Mouse (Mus musculus) liver, embryonic 13.5 days (tissue): ENCODE results near the gene Gm3173. TPM values are rescaled to one million over a fixed set of nuclear protein-coding genes. Genes with fewer than 3 reads are reported as not detected.
"Not testable (repeated sequence)": the region's sequence is repeated elsewhere in the genome, so short reads cannot be mapped to it uniquely, and the experiment has no call there.

Experiments
- ATAC-seq: fragments of 200-750 bp; cut with Nextera tagmentation; 2 replicates; pipeline ENCODE4 v1.8.0; 2017; ENCODE audit warnings: low read depth, mild to moderate bottlenecking, moderate number of reproducible peaks, moderate library complexity
- DNase-seq: peaks from one replicate; pipeline ENCODE4 v3.0.0; 2022
- H3K27ac ChIP-seq: fragments of 300-500 bp; sonication (generic); 2 replicates; pipeline ENCODE4 v1.5.1; 2015; ENCODE audit warnings: moderate library complexity, mild to moderate bottlenecking, inconsistent platforms
- H3K27me3 ChIP-seq: fragments of 300-500 bp; sonication (generic); 2 replicates; pipeline ENCODE4 v1.6.1; 2015; ENCODE audit warnings: mild to moderate bottlenecking, inconsistent platforms
- H3K36me3 ChIP-seq: fragments of 300-500 bp; sonication (generic); 2 replicates; pipeline ENCODE4 v1.6.1; 2015; ENCODE audit warnings: mild to moderate bottlenecking, inconsistent platforms
- H3K4me1 ChIP-seq: fragments of 300-500 bp; sonication (generic); replicated peaks from 2 replicates; pipeline ENCODE4 v1.6.1; 2015; ENCODE audit warnings: inconsistent platforms
- H3K4me2 ChIP-seq: fragments of 300-500 bp; sonication (generic); 2 replicates; pipeline ENCODE4 v1.6.1; 2015; ENCODE audit warnings: inconsistent platforms, mild to moderate bottlenecking, moderate library complexity
- H3K4me3 ChIP-seq: fragments of 300-500 bp; sonication (generic); replicated peaks from 2 replicates; pipeline ENCODE4 v1.5.1; 2015; ENCODE audit warnings: mild to moderate bottlenecking, inconsistent platforms
- H3K9ac ChIP-seq: fragments of 300-500 bp; sonication (generic); 2 replicates; pipeline ENCODE4 v1.6.1; 2015; ENCODE audit warnings: mild to moderate bottlenecking, inconsistent platforms
- H3K9me3 ChIP-seq: fragments of 300-500 bp; sonication (generic); replicated peaks from 2 replicates; pipeline ENCODE4 v1.6.1; 2016; ENCODE audit warnings: inconsistent platforms
- WGBS: fragments of 180-500 bp; shearing (Covaris S2); methylation state at CpG from one replicate; pipeline ENCODE4 v1.1.7; 2015; ENCODE audit not compliant: insufficient replicate concordance; 5-methylcytosine and 5-hydroxymethylcytosine counted together
- polyA plus RNA-seq: library from polyadenylated mRNA; unstranded; fragments of >200 nt; fragmentation: Nextera tagmentation; extraction: Ambion mirVana; gene quantifications from 2 replicates; pipeline ENCODE4 v1.2.1, GENCODE M21; 2015

Gm3173 gene
- polyA plus RNA-seq, 1 experiment from 2014 or later, result not detected

- not testable (repeated sequence) for H3K4me1 ChIP-seq, H3K4me3 ChIP-seq, H3K4me2 ChIP-seq, DNase-seq, H3K27me3 ChIP-seq, H3K36me3 ChIP-seq, H3K27ac ChIP-seq, H3K9me3 ChIP-seq, ATAC-seq, H3K9ac ChIP-seq
- 2% methylated on average over 14 of the region's 25 CpGs for WGBS
Observed at GRCm38 (mm10) chr14:4499425-4499824, 68.6 kb downstream of the Gm3173 start.

- not testable (repeated sequence) for H3K27me3 ChIP-seq, H3K36me3 ChIP-seq, ATAC-seq, H3K9ac ChIP-seq, H3K4me3 ChIP-seq, H3K4me1 ChIP-seq, DNase-seq, H3K27ac ChIP-seq, H3K4me2 ChIP-seq, H3K9me3 ChIP-seq
- WGBS, result no CpG with 5 or more reads among the region's 2 CpGs
Observed at GRCm38 (mm10) chr14:4555105-4555504, 124.3 kb downstream of the Gm3173 start, which contains the start of gene Gm3047. Gene Gm3047 (plus strand): TSS chr14:4555405.

Other genes starting within 250 kb of the Gm3173 start
- not detected in 2 replicates for gene Gm2974, start 248.4 kb upstream of the Gm3173 start, polyA plus RNA-seq
- not detected in 2 replicates for gene Gm3138, start 181.4 kb upstream of the Gm3173 start, polyA plus RNA-seq
- gene Gm3149, start 113.7 kb upstream of the Gm3173 start, polyA plus RNA-seq, result not detected in 2 replicates
- gene 2610042L04Rik, start 96.2 kb upstream of the Gm3173 start, polyA plus RNA-seq, result not detected in 2 replicates
- not detected in 2 replicates for gene Gm3159, start 33.5 kb upstream of the Gm3173 start, polyA plus RNA-seq
- gene Gm3164, start 15.5 kb upstream of the Gm3173 start, polyA plus RNA-seq, result not detected in 2 replicates
- gene Gm3182, start 50.8 kb downstream of the Gm3173 start, polyA plus RNA-seq, result not detected in 2 replicates
- not detected in 2 replicates for gene Gm3047, start 124.4 kb downstream of the Gm3173 start, polyA plus RNA-seq
- gene Gm8159, start 201.4 kb downstream of the Gm3173 start, polyA plus RNA-seq, result not detected in 2 replicates
- gene Gm3239, start 233.2 kb downstream of the Gm3173 start, polyA plus RNA-seq, result not detected in 2 replicates